Mouse (Mus musculus): ENCODE results near the gene Plpp1. TPM values are rescaled to one million over a fixed set of nuclear protein-coding genes. Genes with fewer than 3 reads are reported as not detected.

The Plpp1 gene
- total and polyA plus RNA-seq, 3 experiments = 0.12 to 0.15 TPM; not detected in 1

DNA sequence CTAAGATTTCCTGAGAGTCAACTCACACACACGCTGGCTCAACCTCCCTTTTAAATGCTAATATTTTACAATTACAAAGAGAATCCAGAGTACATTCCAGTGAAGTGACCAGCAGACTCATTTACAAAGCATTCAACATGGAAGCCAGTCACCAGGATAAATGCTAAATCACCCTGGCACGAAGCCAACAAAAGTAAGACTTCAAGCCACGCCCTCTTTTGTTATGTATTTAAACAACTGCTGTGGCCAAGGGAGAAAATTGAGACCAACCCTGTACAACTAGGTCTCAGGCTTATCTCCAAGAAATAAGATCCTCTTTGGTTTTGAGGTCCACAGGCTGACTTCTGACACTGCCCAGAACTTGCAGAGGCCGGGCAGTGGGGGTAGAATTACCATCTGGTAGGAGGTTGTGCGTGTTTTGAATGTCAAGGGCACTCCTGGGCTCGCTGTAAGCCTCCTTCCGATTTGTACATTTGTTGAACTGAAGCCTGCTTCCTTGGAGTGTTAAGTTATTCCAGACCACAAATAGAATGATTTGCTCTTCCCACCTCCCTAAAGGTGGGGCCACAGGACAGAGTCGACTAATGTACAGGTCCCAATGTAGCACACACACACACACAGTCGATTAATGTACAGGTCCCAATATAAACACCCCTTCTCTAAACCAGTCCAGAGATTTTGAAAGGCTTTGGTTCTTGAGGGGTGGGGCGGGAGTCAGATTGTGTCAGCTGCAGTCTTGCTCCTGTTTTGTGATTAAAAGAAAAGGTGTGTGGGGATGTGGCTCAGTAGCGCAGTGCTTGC is 29.9 kb upstream of the Plpp1 start:
- no peaks in the 10 kb centered on the region for H3K79me2 ChIP-seq (ENCODE audit: control insufficient read depth, insufficient read depth, low read length, poor library complexity)
- H3K36me3 ChIP-seq (ENCODE audit: control insufficient read depth in 1 of 2, insufficient read depth in 2 of 2, low read length in 2 of 2) = peaks cover 0 to 15% of the 10 kb centered on the region in 2 experiments; a peak in 2 of 4 replicates
- H3K9me3 ChIP-seq (replicated peaks; ENCODE audit: insufficient read depth, low read length) = no peaks in the 10 kb centered on the region
- no peak overlapping the region for H3K4me3 ChIP-seq (ENCODE audit: control insufficient read depth in 1 of 2, insufficient read depth in 1 of 2, low read depth in 2 of 2, low read length in 2 of 2)
- peak; percentile 75 for DNase-seq (ENCODE audit: low read depth, low spot score)
- H3K27ac ChIP-seq (ENCODE audit: control insufficient read depth, low read depth, low read length) = no peak overlapping the region
- TF ChIP-seq POLR2AphosphoS5 (IDR thresholded peaks at IDR 0.05; ENCODE audit: borderline replicate concordance, low read depth, low read length) (no peak), TAL1 (IDR thresholded peaks at IDR 0.05; ENCODE audit: low read length) (no peak), MXI1 (IDR thresholded peaks at IDR 0.05; ENCODE audit: low read depth, low read length) (no peak), ELF1 (IDR thresholded peaks at IDR 0.05; ENCODE audit: low read depth, low read length) (no peak), KAT2A (conservative IDR thresholded peaks at IDR 0.05; ENCODE audit: low read depth, low read length) (no peak), JUND (IDR thresholded peaks at IDR 0.05; ENCODE audit: low read depth, low read length) (no peak), ZNF384 (IDR thresholded peaks at IDR 0.05; ENCODE audit: low read depth, low read length) (no peak), GABPA (IDR thresholded peaks at IDR 0.05; ENCODE audit: low read depth, low read length) (no peak)
- H3K4me1 ChIP-seq (ENCODE audit: control insufficient read depth in 1 of 2, insufficient read depth in 2 of 2, low read length in 2 of 2) = peaks cover 4 to 15% of the 10 kb centered on the region in 2 experiments; a peak in 2 of 4 replicates
- H3K27me3 ChIP-seq (ENCODE audit: control insufficient read depth in 1 of 2, insufficient read depth in 2 of 2, low read length in 2 of 2) = no peaks in the 10 kb centered on the region
- no peak overlapping the region for H3K9ac ChIP-seq (ENCODE audit: control insufficient read depth, low read depth, low read length, poor library complexity, severe bottlenecking)

DNA sequence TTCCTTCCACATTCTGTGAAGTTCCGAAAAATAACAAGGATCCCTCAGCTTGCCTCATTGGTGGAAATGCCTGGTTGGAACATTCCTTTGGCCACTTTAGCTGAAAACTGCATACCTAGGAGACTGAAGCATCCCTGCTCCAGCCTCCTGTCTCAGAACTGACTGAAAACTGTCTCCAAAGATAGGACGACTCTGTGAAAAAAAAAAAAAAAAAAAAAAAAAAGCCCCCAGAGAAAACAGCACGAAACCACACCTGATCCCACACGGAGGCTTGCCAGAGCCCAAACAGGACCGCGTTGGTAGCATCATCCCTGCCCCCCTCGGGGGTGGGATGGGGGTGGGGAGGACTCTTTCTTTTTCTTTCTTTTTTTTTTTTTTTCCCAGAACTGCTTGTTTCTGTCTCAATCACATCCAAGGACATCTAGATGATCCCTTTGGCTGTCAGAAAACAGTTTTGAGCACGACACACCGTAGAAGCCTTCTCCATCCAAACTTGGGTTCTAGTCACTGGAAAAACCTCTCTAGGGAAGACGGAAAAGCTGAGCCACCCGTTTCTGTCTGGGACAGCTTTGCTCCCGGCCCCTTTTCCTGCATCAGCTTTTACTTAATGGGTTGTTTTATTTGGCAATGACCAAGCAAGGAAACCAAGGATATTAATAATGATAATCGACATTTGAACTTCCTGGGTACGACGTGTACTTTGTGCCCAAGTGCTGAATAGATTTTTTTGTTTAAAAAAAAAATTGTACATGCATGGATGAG is 29.0 kb upstream of the Plpp1 start:
- Histone ChIP-seq H3K4me3 (ENCODE audit: control insufficient read depth in 1 of 2, insufficient read depth in 1 of 2, low read depth in 2 of 2, low read length in 2 of 2) (no peak overlapping the region), H3K9me3 (replicated peaks; ENCODE audit: insufficient read depth, low read length) (no peaks in the 10 kb centered on the region), H3K9ac (ENCODE audit: control insufficient read depth, low read depth, low read length, poor library complexity, severe bottlenecking) (no peak overlapping the region), H3K27me3 (ENCODE audit: control insufficient read depth in 1 of 2, insufficient read depth in 2 of 2, low read length in 2 of 2) (no peaks in the 10 kb centered on the region), H3K4me1 (ENCODE audit: control insufficient read depth in 1 of 2, insufficient read depth in 2 of 2, low read length in 2 of 2) (peaks cover 4 to 9% of the 10 kb centered on the region in 2 experiments; a peak in 2 of 4 replicates), H3K79me2 (ENCODE audit: control insufficient read depth, insufficient read depth, low read length, poor library complexity) (no peaks in the 10 kb centered on the region), H3K27ac (ENCODE audit: control insufficient read depth, low read depth, low read length) (no peak overlapping the region), H3K36me3 (ENCODE audit: control insufficient read depth in 1 of 2, insufficient read depth in 2 of 2, low read length in 2 of 2) (peaks cover 0 to 12% of the 10 kb centered on the region in 2 experiments; a peak in 2 of 4 replicates)
- TF ChIP-seq ZNF384 (IDR thresholded peaks at IDR 0.05; ENCODE audit: low read depth, low read length) = peak; percentile 26; the same call in 1 of the 2 replicates
- TF ChIP-seq MAZ (IDR thresholded peaks at IDR 0.05; ENCODE audit: low read depth, low read length) = no peak
- TF ChIP-seq E2F4 (IDR thresholded peaks at IDR 0.05; ENCODE audit: borderline replicate concordance, low read depth, low read length) = no peak
- no peak for TF ChIP-seq NELFE (IDR thresholded peaks at IDR 0.05; ENCODE audit: low read depth, low read length)
- no peak for TF ChIP-seq GABPA (IDR thresholded peaks at IDR 0.05; ENCODE audit: low read depth, low read length)
- DNase-seq (ENCODE audit: low read depth, low spot score) = no peak

Data from MEL (cell line).